Mouse (Mus musculus): ENCODE measurements around the gene Frmd4b.

GRCm38 (mm10) chr6:97589581-97589980, 27.8 kb downstream of the Frmd4b start:
- no peak for TF ChIP-seq CTCF (IDR thresholded peaks at IDR 0.05; ENCODE audit: control insufficient read depth, insufficient read depth, insufficient replicate concordance, low read depth, low read length)
- no peak for TF ChIP-seq POLR2A (IDR thresholded peaks at IDR 0.05; ENCODE audit: control insufficient read depth, low read depth, low read length)
